Mouse (Mus musculus): Measurements from ENCODE around the gene Zzef1.

GRCm38 (mm10) chr11:72821041-72821440 is 25.0 kb downstream of the Zzef1 start:
- TF ChIP-seq POLR2A (IDR thresholded peaks at IDR 0.05; ENCODE audit: insufficient read depth, low read length) (no peak), CTCF (IDR thresholded peaks at IDR 0.05; ENCODE audit: low read depth, low read length) (no peak)
